Mouse (Mus musculus) urinary bladder, postnatal 10 days (tissue): ENCODE measurements around the gene Kifc5b.
"Not testable (repeated sequence)": the region's sequence is repeated elsewhere in the genome, so short reads cannot be mapped to it uniquely, and the experiment has no call there.

Source experiments
- DNase-seq: peaks from one replicate; pipeline ENCODE4 v3.0.0; 2022; ENCODE audit warnings: low spot score

Gene Kifc5b

DNA sequence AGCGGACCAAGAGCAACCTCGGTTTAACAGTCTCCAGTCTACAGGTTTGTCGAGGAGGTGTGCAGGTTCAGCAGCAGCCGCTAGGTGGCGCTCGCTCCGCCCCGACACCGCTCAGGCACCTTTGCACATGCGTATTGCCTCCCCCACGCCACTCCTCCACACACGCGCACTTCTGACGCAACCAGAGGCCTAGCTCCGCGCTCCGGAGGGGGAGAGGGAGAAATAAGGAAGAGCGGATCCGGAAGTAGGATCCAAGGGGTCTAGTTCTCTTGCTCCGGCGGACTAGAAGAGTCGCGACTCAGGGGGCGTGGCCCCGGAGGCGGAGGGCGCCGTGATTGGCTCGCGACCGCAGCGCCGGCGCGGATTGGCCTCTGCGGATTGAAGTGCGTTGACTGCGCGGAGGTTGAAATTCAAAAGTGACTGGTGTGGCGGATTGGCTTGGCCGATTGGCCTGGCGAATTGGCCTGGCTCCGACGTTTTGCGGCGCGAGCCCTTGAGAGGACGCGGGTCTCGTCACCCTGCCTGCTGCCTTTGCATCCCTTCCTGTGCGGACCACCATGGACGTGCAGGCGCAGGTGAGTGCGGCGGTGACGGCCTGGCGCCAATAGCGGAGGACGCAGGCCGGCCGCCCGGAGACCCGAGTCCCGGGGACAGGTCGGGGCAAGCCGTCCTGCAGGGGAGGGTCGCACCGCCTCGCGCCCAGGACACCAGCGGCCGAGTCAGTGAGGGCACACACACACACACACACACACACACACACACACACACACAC lies at the start of gene Kifc5b:
Gene Kifc5b (plus strand): TSS at position 381 of the 772 bp plus-strand sequence.
- peak; percentile 99 for DNase-seq

GRCm38 (mm10) chr17:26868756-26869155 lies 48.1 kb upstream of the Kifc5b start:
- DNase-seq: no peak

- no peak for DNase-seq
These were observed 44.0 kb upstream of the Kifc5b start for GRCm38 (mm10) chr17:26872870-26873269.

GRCm38 (mm10) chr17:26873502-26873901 lies 43.4 kb upstream of the Kifc5b start:
- DNase-seq: no peak

- no peak for DNase-seq
These were observed 42.3 kb upstream of the Kifc5b start for GRCm38 (mm10) chr17:26874542-26874941.

GRCm38 (mm10) chr17:26877927-26878326 lies 39.0 kb upstream of the Kifc5b start:
- DNase-seq: no peak

DNA sequence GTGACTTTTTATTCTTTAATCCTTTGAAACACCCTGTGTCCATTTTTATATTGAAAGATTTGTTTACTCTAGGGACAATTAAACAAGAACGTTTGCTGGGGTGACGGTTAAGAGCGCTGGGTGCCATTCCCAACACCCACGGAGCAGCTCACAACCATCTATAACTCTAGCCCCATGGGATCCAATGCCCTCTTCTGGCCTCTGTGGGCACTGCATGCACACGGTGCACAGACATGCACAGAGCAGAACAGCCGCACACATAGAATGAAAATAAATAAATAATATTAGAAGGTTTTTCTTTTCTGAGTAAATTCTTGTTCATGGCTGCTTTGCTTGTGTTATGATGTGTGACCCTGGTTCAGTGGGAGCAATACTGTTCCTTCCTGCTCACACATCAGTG lies 37.7 kb upstream of the Kifc5b start:
- no peak for DNase-seq

- no peak for DNase-seq
These were observed 34.2 kb upstream of the Kifc5b start for GRCm38 (mm10) chr17:26882706-26883105.

GRCm38 (mm10) chr17:26883585-26883984 lies 33.3 kb upstream of the Kifc5b start:
- DNase-seq: no peak

DNA sequence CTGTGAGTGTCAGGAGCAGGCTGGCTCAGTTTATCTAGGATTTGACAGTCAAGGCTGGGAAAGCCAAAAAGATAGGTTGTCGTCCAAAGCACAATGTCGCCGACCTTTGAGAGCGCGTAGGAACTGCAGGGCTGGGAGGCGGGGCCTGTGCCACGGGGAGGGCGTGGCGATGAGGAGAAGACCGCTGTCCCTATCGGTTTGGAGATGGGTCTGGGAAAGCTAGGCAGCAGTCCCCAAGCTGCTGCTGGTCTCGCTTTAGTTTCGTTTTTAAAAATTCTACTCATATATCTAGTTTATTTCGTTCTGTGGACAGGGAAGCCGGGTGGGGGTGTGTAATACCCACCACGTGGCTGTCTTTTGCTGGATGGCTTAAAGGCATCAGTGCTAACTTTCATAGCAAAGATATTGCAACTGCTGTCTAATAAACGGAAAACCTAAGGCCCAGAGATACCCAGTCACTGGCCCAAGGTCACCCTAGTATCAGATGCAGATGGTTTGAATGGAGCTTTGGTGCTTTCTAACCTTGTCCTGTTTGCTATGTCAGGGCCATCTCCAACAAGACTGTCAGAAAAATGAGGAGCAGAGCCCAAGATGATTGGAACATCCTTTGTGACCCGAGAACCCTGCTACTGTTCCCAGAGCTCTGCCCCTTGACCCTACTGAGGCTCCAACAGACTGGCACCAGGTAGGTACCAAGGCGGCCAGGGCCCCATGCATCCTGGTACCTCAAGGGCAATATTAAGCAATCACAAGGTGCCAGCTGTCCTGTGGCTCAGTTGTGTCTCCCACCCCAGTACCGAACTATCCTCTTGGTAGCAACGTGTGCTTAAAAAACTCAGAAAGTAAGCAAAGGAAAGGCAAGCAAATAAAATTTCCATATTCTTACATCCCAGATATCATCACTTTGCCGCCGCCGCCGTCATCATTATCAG lies 31.6 kb upstream of the Kifc5b start:
- DNase-seq: peak; percentile 25

DNA sequence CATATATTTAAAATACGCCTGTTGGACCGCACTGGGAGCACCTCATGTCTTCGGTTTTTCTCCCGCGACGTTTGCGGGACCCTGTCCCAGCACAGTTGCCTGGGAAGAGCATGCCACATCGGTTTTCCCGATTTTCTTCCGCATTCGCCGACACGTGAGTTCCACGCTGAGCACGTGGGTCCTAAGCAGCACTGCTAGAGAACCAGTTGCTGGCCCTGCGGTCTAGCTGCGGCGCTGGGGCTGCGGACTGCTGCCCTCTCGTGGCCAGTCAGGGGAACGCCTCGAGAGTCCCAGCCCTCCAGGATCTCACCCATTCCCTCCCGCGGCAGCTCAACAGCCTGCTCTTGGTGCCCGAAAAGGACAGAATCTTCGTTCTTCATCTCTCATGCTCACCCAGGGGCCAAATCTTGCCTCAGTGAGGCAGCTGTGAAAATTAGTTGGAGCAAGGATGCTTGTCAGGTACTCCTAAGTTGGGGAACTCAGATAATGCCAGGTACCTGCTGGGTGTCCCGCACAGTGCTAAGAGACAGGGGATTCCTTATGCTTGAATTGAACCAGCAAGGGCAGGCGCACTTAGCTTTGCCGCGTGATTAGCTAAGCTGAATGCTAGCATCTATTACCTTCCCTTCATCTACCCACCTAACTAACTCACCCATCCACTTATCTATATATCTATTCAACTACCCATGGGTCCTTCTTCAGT lies 30.7 kb upstream of the Kifc5b start:
- peak; percentile 45 for DNase-seq

GRCm38 (mm10) chr17:26887926-26888325 lies 29.0 kb upstream of the Kifc5b start:
- no peak for DNase-seq

DNA sequence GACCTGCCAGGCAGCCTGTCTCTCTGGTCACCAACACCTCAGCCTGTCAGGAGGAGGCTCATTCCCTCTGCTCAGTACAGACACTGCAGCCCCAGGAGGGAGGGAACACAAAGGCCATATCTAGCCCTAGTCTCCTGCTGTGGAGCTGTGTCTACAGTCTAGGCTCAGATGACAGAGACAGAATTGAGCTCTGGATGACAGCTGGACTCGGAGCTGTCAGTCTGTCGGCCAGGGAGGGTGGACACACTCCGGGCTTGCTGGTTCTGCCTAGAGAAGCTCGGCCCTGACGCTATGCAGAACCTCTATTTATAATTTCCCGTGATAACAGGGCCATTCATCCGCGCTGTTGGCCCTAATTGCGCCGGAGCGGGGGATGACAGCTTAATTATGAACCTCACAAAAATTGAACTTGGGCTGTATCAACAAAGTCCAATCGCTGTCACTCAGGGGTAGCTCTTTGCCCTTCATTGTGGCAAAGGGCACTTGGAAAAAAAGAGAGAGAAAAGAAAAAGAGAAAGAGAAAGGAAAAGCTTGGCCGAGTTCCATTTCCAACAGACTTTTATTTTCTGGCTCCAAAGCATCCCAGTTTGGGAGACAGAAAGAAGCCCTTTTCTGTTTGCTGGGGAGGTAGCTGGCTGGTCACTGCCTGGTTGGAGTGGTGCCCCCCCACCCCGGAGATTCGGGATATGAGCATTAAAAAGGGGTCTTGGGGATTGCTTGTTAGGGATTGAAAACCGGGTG lies 24.1 kb upstream of the Kifc5b start:
- no peak for DNase-seq

GRCm38 (mm10) chr17:26893492-26893891 lies 23.4 kb upstream of the Kifc5b start:
- no peak for DNase-seq

DNA sequence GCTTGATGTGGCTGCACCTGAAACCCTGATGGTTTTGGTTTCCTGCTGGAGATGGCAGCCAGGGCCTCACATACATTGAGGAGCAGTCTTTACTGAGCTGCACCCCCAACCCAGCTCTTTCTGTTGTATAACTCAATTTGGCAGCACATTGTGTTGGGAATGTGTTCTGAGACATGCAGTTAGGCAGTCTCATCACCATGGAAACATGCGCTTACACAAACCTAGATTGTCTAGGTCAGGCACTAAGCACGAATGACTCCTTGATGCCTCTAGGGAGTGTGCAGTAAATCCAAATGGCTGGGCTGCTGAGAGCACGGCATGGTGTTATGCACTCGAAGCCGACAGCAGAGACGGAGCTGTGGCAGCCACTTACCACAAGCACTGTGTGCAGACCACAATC lies 22.5 kb upstream of the Kifc5b start:
- DNase-seq: no peak

GRCm38 (mm10) chr17:26895578-26895977 lies 21.3 kb upstream of the Kifc5b start:
- peak; percentile 28 for DNase-seq

GRCm38 (mm10) chr17:26900916-26901315 lies 16.0 kb upstream of the Kifc5b start:
- DNase-seq: no peak

GRCm38 (mm10) chr17:26904320-26904719 lies 12.6 kb upstream of the Kifc5b start:
- DNase-seq: no peak

DNA sequence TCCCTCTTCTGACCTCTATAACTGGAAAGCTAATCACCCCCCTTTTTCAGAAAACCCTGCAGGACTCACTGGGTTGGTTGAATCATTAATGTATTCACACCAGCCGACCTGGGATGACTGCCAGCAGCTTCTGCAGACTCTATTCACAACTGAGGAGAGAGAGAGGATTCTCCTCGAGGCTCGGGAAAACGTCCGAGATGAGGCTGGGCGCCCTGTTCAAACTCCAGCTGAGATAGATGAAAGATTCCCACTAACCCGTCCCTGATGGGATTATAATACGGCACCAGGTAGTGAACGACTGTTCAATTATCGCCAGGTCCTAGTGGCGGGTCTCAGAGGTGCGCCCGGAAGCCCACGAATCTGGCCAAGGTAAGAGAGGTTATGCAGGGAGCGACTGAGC lies 9.4 kb upstream of the Kifc5b start:
- DNase-seq: not testable (repeated sequence)

DNA sequence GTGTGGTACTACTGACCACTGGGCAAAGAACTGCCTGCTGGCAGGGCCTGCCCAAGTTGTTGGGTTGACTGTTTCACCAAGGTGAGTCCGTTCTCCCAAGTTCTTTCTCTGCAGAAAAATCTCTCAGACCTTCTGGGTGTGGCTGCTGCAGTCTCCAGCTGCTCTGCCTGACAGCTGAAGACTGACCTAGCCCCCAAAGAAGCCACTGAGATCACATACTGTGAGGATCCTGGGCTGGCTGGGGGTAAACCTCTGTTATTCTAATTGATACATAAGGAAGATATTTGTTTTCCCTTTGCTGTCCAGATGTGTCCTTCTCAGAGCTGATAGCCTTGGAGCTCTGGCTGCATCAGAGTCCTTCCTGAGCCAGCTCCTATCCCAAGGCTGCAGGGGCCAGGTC lies 1.6 kb upstream of the Kifc5b start:
- DNase-seq: no peak

- DNase-seq: not testable (repeated sequence)
These were observed 669 bp downstream of the Kifc5b start for GRCm38 (mm10) chr17:26917560-26917959.

- no peak for DNase-seq
These were observed 1.5 kb downstream of the Kifc5b start for GRCm38 (mm10) chr17:26918343-26918742.
